Mouse (Mus musculus) lung, postnatal 36 days (tissue): ENCODE results near the gene Ascl5.
A peak's percentile ranks its signal among the peaks of the same experiment; 100 is the strongest.

Experiments
- DNase-seq: peaks from one replicate; pipeline ENCODE4 v3.0.0; 2022; ENCODE audit warnings: mixed read lengths

Gene Ascl5

GRCm38 (mm10) chr1:136050312-136051012, at the start of gene Ascl5:
Gene Ascl5, plus strand, starts transcription at chr1:136050804.
- peak; percentile 7 for DNase-seq

- DNase-seq, result peak; percentile 21
These were observed 49.2 kb upstream of the Ascl5 start for GRCm38 (mm10) chr1:136001438-136001837.

- no peak for DNase-seq
These were observed 44.3 kb upstream of the Ascl5 start, which contains the start of gene Igfn1 for GRCm38 (mm10) chr1:136006292-136006748. Gene Igfn1, minus strand, starts transcription at chr1:136006342.

- peak; percentile 96 for DNase-seq
These were observed 43.1 kb upstream of the Ascl5 start, which contains the start of gene Tmem9 for GRCm38 (mm10) chr1:136007211-136008158. Gene Tmem9, plus strand, starts transcription at chr1:136008150.

DNA sequence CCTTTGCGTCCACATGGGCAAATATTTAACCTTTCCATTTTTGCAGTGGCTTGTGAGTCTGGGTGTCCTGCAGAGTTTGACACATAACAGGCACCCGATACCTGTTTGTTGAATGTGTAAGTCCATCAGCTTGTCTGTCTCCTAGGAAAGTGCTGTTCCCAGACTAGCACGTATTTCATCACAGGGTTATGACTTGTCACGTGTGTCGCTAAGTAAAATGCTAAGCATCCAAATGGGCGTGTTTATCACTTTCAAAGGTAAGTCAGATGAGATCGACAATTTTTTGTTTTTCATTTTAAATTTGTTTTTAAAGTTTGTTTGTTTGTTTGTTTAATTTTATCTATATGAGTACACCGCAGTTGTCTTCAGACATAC, 42.5 kb upstream of the Ascl5 start:
- no peak for DNase-seq

DNA sequence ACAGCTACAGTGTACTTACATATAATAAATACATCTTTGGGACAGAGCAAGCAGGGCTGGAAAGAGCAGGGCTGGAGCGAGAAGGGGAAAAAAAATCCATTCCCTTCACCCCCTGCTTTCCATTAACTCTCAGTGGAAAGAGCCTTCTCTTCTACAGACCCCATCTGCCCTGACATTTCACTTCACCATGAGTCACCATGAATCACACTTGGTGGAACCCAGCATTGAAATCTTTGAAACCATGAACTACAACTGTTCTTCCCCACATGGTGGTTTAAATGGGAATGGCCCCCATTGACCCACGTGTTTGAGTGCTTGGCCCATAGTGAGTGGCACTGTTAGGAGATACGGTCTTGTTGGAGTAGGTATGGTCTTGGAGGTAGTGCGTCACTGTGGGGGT, 40.4 kb upstream of the Ascl5 start:
- no peak for DNase-seq

GRCm38 (mm10) chr1:136013513-136013912, 37.1 kb upstream of the Ascl5 start:
- DNase-seq, result no peak

DNA sequence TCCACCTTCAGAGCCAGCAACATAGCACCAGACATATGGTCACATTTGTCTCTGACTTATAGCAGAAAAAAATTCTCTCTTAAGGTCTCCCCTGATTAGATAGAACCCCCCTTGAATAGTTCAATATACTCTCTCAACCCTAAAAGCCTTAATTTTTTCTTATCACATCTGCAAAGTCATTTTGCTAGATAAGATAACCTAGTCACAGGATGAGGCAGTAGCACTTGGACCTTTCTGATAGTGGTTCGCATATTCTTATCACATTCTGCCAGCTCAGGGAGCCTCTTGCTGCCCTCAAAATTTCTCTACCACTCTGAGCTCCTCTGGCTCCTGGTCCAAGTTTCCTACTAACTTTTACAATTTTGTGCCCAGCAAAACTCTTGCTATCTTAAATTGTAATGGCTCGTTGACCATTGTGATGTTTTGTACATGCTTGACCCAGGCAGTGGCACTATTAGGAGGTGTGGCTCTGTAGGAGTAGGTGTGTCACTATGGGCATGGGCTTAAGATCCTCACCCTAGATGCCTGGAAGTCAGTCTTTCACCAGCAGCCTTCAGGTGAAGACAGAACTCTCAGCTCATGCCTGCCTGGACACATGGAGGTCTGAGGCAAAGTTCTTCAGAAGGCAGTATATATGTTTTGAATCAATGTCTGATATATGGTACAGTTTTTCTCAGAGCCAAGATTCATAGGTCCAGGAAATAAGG, 35.7 kb upstream of the Ascl5 start:
- no peak for DNase-seq

GRCm38 (mm10) chr1:136017307-136017706, 33.3 kb upstream of the Ascl5 start:
- no peak for DNase-seq

DNA sequence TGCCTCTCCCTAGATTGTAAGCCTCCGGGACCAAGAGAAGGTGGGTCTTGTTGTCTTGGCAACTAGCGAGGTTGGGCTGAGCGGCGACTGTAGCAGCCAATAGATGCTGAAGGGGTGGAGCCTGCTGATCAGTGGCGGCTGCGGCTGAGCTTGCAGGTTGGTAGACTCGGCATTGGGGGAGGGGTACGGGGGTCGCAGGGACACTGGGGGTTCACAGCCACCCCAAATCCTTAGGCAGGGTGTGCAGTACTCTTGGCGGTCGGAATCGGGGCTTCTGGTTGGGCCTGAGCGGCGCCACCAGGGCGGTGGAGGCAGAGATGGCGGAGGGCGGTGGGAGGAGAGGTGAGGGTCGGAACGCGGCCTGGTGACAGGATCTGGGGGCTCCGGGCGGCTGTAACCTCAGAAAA, 32.7 kb upstream of the Ascl5 start:
- peak; percentile 96 for DNase-seq

- peak; percentile 44 for DNase-seq
These were observed 32.0 kb upstream of the Ascl5 start for GRCm38 (mm10) chr1:136018390-136019189.

DNA sequence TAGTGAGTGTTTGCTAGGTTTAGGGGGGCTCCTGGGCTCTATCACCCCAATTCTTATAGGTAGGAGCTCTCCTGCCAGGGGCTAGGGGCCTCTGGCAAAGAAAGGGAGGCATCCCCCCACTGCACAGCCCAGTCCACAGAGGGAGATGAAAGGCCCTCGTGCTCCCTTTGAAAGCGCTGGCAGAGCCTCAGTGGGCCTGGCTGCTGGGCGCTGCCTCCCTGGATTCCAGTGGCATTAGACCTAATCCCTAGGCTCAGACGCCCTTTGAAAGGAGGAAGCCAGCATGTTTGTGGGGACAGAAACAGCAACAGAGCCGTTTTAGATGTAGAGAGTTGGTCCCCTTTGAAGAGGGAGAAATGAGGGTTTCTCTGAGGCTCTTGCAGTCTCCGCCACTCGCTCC, 20.4 kb upstream of the Ascl5 start:
- DNase-seq, result no peak

DNA sequence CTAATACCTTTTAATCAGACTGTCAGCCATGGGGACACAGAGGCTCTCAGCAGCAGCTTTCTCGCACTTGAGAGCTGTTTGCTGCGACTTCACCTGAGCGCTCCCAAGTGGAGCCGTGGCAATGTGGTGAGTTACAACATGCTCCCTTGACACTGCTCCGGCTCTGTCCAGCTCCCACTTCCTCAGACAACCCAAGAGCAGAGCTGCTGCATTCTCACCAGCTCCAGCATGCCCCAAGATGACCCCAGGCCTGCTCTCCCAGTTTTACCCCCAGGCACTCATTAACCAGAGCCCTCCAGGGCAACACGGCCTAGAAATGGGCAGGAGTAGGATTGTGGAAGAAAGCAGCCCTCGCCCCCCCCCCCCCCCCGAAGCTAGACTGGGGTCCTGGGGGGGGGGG, 18.9 kb upstream of the Ascl5 start:
- no peak for DNase-seq

DNA sequence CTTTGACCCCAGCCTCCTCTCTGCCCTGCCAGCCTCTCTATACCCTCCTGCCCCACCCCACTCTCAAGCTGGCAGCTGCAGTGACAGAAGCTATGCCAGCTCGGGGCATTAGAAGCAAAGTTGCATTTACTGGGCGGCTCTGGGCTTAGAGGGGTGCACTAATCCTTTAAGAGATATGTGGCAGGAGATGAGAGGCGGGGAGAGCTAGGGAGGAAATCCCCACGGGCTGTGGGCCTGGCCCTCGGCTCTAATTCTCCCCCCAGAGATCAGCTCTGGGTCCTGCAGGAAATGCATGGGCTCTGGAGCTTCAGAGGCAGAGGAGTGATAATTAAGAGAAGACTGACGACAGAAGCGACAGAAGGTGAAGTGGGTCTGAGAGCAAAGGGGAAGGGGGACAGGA, 17.6 kb upstream of the Ascl5 start:
- no peak for DNase-seq

GRCm38 (mm10) chr1:136038746-136039538, 11.7 kb upstream of the Ascl5 start:
- no peak for DNase-seq

- no peak for DNase-seq
These were observed 10.2 kb upstream of the Ascl5 start for GRCm38 (mm10) chr1:136040452-136040851.

- DNase-seq, result no peak
These were observed 9.7 kb upstream of the Ascl5 start for GRCm38 (mm10) chr1:136040874-136041273.

DNA sequence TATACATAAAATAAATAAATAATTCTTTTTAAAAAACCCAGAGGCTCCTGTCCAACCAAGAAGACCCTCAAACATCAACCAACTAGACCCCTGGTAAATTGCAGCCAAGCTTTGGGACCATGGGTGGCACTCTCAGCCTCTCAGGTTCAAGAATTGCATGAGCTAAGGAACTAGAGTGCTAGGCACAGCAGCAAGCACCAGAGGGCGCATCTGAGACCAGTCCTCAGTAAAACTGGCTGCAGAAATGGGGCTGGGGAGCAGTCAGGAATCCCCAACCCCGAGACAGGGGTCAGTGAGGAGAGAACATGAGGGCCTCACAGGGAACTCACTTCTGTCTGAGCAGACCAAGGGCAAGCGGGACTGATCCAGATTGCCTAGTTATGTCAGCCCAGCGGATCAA, 4.8 kb upstream of the Ascl5 start:
- peak; percentile 65 for DNase-seq

GRCm38 (mm10) chr1:136047432-136047831, 3.2 kb upstream of the Ascl5 start:
- peak; percentile 10 for DNase-seq

GRCm38 (mm10) chr1:136047894-136048293, 2.7 kb upstream of the Ascl5 start:
- DNase-seq, result no peak

GRCm38 (mm10) chr1:136051013-136051315, 360 bp downstream of the Ascl5 start:
- peak; percentile 12 for DNase-seq

- DNase-seq, result peak; percentile 86
These were observed 861 bp downstream of the Ascl5 start for GRCm38 (mm10) chr1:136051465-136051864.
